Mouse (Mus musculus) retina, embryonic 14.5 days (tissue): ENCODE data around the gene Slc16a12.
A peak's percentile ranks its signal among the peaks of the same experiment; 100 is the strongest.

Source experiments
- DNase-seq: peaks from one replicate; pipeline ENCODE4 v3.0.0-alpha.2; 2015; ENCODE audit warnings: low spot score

Slc16a12 gene

DNA sequence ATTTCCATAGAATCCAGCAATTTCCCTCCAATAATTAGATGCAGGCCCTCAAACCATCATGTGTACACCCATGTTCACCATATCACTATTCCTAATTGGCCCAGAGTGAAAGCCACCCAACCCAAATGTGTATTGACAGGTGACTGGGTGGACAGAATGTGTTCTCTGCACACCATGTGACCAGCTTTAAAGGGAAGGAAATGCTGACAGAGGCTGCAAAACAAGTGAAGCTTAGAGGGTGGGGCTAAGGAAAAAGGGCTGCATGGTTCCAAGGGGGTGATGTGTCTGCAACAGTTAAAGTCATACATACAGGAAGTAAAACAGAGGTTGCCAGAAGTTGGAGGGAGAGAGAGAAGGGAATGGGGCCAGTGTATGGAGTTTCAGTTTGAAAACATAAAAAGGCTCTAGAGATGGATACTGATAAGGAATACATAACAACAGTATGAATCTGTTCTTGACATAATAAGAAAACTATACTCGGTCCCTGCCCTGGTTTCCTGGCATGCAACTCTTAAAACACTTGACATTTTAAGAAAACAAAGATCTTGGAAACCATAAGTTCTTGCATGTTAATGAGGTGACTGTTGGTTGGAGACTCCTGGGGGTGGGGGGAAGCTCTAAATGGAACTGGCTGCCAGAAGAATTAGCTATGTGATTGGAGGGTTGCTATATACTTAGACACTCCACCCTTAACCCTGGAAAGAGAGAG, 20.7 kb downstream of the Slc16a12 start:
- DNase-seq: no peak

DNA sequence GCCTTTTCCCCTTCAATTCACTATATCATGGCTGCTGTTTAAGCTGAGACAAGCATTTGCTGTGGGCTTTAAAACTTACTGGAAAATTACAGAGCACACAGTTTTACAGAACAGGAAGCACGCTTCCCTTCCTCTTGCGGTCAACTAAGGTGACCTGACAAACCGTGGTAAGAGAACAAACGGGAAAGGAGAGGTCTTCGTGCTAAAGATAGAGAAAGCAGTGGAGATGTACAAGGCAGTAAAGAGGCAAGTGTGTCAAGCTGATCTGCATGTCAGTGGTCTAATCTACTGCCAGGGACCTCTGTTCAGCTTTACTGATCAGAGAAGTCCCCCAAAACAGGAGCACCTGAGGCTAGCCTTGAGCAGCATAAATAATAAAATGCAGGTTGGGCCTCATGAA, 21.7 kb downstream of the Slc16a12 start:
- no peak for DNase-seq

DNA sequence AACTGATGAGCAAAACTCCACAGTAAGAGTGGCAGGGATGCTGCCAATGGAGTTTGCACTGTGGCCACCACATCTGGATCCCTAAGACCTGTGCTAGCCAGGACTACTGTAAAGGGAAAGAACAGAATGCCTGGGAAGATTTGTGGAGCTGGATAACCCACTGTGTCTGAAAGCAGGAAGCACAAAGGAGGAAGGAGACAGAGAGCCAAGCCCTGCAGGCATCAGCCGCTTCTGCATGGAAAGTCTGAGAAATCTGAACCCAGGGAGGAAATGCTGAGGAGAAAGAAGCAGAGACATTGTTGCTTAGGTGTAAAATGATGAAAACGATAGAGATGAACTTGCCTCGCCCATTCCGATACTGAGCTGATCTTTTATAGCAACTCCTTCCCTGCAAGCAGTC, 22.5 kb downstream of the Slc16a12 start:
- no peak for DNase-seq

DNA sequence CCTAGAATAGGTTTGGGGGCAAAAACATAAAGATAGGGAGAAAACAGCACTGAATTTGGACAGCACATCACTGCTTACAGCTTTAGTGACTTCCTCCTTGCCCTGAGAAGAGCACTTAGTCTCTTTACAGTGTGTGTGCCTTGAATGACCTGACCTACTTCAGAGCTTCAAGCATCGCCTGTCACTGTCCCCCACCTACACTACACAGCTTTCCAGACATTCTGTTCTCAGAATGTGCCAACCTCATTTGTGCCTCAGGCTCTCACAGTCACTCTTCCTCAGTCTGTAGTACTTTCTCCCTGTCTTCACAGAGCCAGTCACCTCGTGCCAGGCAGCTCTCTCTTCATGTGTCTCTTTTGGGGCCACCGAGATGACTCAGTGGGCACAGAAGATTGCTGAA, 24.5 kb downstream of the Slc16a12 start:
- no peak for DNase-seq

DNA sequence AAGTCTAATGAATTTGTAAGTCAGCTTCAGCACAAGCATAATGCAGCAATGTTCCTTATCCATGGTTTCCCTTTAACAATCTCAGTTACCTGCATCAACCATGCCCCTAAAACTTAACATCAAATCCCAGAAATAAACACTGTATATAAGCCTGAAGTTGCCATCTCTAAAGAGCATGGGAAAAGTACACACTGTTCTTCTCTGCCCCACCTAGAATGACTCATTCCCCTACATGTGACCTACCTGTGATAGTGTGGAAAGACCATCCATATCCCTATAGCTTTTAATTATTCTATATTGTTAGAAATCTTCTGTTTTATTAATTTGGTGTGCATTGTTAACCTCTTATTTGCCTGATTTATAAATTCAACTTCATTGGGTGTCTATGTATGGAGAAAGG, 27.0 kb downstream of the Slc16a12 start:
- no peak for DNase-seq

DNA sequence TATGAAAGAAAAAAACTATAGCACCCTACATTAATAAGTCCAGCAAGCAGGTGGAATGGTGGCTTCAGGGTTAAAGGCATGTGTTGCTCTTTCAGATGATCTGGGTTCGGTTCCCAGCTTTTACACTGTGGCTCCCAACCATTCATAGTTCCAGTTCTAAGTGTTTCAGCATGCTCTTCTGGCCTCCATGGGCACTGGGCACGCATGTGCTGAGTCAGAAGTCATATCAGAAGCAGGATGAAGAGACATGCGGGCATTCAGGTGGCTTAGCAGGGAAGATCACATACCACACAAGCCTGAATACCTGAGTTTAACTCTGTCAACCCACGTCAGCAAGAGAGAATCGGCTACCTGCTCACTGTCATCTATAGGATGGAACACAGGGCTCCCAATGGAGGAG, 28.1 kb downstream of the Slc16a12 start:
- no peak for DNase-seq

DNA sequence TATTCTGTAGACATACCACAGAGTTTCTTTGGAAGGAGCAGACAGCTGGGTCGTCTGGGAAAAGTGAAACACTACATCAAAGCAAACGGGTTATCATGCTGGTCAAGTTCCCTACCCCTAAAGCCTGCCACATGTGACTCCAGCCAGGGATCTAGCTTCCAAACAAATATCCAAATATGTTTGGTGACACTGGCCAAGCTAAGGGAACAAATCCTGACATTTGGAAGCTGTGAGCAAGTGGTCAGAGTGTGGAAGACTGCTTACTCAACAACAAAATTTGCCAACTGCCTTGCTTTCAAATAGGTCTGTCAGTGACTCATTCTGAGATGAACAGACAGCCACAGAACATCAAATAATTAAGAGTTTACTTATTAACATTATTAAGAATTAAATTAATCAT, 28.6 kb downstream of the Slc16a12 start:
- DNase-seq: no peak

DNA sequence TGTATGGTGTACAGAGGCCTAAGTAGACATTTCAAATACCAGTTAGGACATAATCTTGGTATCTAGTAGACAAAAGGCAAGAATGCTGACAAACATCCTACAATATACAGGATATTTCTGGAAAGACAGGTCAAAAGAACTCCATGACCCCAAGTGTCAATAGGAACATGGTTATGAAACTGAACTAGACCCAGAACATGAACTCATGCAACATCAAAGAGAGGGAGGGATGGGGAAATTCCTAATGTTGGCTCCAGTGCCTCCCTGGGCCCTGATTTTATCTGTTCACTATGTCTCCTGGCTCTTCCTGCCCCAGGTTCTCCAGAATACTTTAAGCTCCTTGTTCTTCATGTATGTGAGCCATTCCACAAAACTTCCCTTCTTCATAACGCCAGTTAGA, 31.2 kb downstream of the Slc16a12 start:
- DNase-seq: no peak

DNA sequence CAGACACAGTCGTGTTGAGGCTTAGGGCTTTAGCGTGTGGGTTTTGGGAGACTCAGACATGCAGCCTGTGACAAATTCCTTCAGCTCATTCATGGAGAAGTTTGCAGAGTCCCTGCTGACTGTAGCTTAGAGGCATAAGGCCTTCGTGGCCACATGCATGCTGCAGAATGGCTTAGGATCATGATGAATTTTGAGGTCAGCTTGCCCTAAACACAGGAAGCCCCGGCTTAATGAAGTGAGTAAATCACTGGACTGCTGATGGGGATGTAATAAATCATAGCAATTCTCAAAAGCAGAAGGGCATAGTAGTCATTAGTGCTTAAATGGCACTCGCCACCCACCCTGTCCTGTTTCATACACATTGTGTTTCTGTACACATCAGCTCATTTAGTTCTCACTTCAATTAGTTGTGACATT, 32.8 kb downstream of the Slc16a12 start:
- DNase-seq: peak; percentile 71

DNA sequence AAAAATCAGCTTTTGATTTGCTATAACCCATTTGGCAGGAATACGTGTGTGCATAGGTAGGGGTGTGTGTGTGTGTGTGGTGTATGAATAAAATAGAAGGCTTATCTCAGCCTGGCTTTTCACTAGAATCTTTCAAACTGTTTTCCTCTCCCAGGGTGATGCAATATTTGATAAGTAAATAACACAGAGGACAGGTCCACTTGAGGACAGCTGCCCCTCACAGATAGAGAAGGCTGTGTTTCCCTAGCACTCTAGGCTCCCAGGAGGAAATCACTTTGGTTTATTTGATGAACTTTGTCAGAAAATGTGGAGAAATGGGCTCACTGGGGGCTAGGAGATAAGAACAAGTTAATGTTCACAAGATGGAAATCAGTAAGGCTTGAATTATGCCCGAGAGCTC, 35.0 kb downstream of the Slc16a12 start:
- DNase-seq: no peak

DNA sequence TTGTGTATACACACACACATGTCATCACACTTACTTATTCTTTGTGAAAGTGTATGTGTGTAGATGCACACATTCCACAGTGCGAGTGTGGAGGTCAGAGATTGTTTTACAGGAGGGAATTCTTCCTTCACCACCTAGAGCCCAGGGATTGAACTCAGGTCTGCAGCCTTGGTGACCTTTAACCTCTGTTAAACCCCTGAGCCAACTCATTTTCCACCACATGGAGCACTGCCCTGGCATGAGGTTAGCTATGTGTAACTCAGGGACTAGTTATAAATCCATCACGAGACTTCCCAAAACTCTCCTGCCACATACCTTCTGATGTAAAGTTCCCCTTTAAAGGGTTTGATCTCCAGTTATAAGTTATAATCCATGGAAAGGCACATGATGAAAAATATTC, 38.9 kb downstream of the Slc16a12 start:
- DNase-seq: no peak

DNA sequence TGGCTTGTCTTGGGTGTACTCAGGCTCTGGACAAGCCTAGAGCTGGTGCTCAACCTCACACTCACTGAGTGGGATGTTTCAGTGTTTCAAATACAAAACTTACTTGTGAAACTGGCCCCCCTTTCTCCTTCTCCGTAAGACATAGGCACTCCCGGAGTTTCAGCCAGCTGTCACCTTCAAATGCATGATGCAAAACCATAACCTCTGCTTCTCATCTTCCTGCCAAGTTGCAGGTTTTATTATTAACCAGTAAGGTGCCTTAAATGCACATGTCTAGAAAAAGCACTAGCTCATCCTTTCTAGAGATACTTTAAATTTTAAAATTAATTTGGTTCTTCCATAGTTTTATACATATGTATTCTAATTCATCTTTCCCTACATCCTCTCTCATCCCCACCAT, 39.5 kb downstream of the Slc16a12 start:
- no peak for DNase-seq

DNA sequence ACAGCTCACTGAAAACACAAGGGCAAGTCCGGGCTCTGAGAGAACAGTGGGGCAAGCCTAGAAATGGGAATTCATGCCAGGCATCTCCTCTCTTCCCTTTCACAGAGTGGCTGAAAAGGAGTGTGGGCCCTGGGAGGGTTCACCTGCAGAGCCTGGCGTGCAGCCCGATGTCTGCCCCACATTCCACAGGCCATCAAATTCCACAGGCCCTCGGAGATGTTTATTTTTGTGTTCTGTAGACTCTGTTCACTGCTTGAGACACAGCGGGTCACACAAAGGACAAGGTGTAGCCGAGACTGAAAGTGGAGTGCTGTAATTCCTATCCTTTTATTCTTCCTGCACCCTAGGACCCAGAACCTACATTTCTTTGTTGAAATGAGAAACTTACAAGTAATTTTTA, 40.8 kb downstream of the Slc16a12 start:
- DNase-seq: no peak

DNA sequence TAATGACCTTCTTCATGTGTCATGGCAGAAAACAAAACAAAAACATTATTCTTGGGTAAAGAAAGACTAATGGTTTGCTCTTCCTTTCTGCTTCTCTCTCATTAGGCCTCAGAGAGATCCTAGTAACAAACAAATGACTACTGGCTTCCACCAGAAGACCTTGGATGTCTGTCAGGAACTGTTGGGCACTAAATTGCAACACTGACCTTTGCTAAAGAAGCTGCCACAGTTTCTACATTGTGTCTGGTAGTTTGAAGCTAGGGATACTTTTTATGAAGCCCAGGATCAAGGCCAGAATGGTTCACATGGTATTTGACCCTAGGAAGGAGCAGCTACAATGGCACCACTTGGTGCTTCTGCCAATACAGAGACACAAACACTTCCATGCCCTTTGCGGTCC, 41.9 kb downstream of the Slc16a12 start:
- DNase-seq: no peak

DNA sequence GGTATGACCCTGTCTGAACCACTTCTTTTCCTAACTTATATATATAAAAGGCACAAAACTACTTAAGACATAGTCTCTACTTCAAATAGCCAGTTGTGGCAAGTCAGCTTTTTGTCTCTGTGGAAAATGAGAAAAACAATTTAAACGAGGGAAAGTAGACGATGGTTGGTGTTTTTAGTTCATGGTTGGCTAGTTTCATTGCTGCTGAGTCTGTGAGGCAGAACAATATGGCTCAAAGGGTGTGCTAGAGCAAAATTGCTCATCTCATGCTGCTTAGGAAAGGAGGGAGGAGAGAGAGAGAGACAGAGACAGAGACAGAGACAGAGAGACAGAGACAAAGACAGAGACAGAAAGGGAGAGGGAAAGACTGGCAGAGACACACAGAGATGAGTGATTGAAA, 47.8 kb downstream of the Slc16a12 start:
- DNase-seq: no peak

DNA sequence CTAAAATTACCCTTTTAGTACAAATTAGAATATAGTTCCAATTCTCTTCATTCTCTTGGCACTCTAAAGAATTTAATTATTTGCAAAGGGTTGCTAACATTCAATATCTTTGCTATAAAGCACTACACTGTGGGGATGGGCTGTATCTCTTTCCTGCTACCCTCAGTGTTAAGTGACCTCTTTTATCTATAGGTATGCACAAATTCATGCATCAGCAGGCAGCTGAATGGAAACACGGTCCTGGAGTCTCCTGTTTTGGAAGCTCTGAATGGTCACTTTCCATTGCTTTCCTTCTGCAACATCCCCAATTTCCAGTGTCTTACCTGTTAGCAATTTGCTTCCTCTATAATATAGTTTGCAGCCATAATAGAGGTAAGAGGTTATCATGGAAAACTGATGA, 48.2 kb downstream of the Slc16a12 start:
- DNase-seq: no peak

DNA sequence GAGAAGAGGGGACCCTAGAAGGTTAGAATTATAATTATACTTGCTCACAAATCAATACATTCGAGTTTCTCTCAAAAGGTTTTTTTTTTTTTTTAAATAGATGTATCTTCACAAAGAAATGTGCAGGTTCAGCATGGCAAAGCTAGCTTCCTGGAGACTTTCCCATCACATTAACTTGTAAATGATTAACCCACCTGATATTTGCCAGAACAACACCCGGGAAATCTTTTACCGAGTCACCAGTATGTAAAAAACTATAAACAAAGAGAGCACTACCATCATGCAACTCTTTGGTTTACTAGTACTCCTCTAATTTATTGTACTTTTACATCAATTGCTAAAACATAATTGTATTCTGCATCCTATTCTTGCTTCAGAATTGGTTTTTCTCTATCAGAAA, 48.7 kb downstream of the Slc16a12 start:
- DNase-seq: no peak

DNA sequence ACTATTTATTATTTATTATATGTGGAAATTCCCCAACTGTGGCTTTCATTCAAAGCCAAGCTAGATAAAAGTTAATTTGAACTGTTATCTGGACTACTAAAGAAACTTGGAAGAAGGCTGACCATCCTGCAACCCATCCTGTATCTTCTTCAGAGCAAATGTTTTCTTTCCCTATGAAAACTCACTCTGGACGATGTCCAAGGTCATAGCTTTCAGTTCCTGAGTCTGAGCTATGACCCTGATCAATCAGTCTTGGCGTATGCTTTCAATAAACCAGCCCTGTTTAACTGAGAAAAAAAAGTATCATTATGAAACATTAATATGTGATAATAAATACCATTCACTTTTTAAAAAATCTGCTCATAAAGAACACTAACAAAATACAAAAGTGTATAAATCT, 49.6 kb downstream of the Slc16a12 start:
- no peak for DNase-seq

DNA sequence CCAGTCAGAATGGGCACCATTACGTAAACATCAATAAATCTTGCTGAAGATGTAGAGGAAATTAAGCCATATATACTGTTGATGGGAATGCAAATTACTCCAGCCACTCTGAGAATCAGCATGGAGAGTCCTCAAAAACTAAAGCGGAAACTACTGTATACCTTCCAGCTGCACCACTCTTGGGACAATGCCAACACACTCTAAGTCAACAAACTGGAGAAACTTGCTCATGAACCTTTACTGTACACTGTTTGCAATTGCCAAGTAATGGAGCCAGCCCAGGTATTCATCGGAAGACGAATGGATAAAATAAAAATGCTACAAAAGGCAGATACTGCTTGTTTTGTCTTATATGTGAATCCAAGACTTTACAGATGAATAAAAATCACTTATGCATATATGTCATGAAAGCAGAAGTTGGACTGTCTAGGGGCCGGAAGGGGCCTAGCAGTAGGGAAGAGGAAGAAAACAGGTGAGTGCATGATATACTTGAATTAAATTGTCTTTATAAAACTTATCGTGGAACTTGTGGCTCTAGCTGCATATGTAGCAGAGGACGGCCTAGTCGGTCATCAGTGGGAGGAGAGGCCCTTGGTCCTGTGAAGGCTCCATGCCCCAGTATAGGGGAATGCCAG, 50.6 kb downstream of the Slc16a12 start:
- DNase-seq: no peak

DNA sequence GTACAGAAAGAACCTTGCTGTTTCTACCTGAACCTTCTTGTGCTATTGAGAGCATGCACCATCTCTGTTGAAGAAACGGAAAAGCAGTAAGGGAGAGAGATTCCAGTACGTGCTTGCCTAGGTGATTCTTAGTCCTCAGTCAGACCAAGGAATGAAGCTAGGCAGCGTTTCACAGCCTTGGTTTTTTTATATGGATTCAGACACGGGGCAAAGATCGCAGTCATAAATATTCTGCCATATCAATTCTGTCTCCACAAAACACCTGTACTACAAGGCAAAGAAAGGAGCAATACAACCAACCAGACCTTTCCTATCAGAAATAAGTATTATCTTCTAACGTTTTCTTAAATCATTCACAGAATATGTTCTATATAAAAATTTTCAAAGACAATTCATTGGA, 55.7 kb downstream of the Slc16a12 start:
- DNase-seq: no peak

DNA sequence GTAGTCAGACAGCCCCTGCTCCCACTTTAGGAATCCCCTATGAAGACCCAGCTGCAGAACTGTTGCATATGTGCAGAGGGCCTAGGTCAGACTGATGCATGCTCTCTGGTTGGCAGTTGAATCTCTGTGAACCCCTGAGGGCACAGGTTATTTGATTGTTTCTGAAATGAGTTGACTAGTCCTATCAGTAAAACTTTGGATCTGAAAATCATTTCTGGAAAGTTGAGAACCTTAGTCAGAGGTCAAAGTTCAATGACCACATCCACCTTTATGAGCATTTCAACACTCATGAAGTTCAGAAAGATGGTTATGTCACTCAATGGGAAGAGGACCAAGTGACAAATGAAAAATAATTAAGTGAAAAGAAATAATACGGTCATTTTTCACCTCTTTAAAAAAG, 61.6 kb downstream of the Slc16a12 start:
- DNase-seq: no peak

DNA sequence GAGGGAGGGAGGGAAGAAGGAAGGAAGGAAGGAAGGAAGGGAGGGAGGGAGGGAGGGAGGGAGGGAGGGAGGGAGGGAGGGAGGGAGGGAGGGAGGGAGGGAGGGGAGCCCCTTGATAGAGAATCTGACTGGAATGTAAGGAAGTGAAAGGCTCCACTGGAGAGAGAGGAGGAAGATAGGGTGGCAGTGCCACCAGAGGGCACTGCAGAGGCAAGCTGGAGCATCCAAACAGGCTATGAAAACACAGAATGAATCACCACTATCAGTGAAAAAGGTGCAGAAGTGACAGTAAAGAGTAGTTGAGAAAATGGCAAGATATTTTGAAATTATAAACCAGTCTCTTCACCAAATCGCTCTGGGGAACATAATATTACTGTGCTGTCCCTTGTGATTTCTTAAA, 62.2 kb downstream of the Slc16a12 start:
- peak; percentile 72 for DNase-seq

DNA sequence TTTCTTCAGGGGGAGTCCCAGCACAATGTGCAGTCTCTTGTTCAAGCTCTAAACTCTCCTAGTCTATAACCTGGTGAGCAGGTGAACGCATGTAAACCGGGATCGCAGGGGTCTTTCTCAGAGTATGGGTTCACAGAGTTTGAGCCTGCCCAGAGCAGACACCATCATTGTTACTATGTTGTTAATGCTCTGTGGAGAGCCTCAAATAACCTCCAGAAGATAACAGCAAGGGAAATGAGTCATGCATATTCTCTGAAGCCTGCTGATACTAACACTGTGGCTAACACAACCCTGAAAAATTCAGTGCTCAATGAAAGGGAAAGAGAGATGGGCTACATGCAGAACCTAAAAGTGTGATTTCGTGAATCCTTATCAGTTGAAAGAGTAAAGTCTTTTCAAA, 68.7 kb downstream of the Slc16a12 start:
- no peak for DNase-seq

DNA sequence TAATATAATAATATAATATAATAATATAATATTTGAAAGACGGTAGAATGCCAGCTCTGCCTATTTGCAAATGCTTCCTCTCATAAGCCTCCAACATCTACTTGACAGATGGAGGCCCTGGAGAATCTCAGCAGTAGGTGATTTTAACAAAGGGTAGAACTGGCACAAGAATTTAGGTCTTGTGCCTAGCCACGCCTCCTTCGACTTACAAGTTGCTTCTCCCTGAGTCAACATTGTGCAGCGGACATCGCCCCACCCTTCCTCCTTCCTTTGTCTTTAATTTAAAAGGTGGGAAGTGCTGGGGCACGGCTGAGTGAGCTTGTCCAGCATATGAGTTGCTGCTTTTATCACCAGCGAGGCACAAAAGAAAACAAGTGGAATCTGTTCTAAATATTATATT, 73.6 kb downstream of the Slc16a12 start:
- DNase-seq: peak; percentile 19
